Mouse (Mus musculus) adrenal gland, adult (tissue): ENCODE results near the gene Anp32a.

Experiments used
- DNase-seq, 2 experiments: peaks; one replicate each; pipeline ENCODE4 v3.0.0; 2022 to 2023; ENCODE audit warnings: low spot score in 1 of 2; ENCODE audit not compliant: inconsistent age in 2 of 2

Gene Anp32a

GRCm38 (mm10) chr9:62345633-62346387 lies 4.7 kb downstream of the Anp32a start:
- DNase-seq = peak in 1 of 2 experiments; percentile 58

GRCm38 (mm10) chr9:62346388-62346679 lies 5.2 kb downstream of the Anp32a start:
- DNase-seq = no peak

GRCm38 (mm10) chr9:62347201-62347600 lies 6.1 kb downstream of the Anp32a start:
- peak; percentile 52 to 63 for DNase-seq

- DNase-seq = peak in 1 of 2 experiments; percentile 40
Observed at GRCm38 (mm10) chr9:62348050-62348449, 7.0 kb downstream of the Anp32a start.

GRCm38 (mm10) chr9:62348467-62348985 lies 7.4 kb downstream of the Anp32a start:
- peak in 1 of 2 experiments; percentile 61 for DNase-seq

GRCm38 (mm10) chr9:62349250-62349649 lies 8.2 kb downstream of the Anp32a start:
- DNase-seq = peak; percentile 31 to 63

- DNase-seq = no peak
Observed at GRCm38 (mm10) chr9:62350721-62351120, 9.6 kb downstream of the Anp32a start.

GRCm38 (mm10) chr9:62351200-62351599 lies 10.1 kb downstream of the Anp32a start:
- DNase-seq = no peak

GRCm38 (mm10) chr9:62353784-62354183 lies 12.7 kb downstream of the Anp32a start:
- peak in 1 of 2 experiments; percentile 24 for DNase-seq

- peak; percentile 17 to 39 for DNase-seq
Observed at GRCm38 (mm10) chr9:62354838-62355719, 14.0 kb downstream of the Anp32a start.

- DNase-seq = no peak
Observed at GRCm38 (mm10) chr9:62355763-62356162, 14.7 kb downstream of the Anp32a start.

GRCm38 (mm10) chr9:62357593-62357992 lies 16.5 kb downstream of the Anp32a start:
- no peak for DNase-seq

- peak in 1 of 2 experiments; percentile 67 for DNase-seq
Observed at GRCm38 (mm10) chr9:62358851-62359250, 17.8 kb downstream of the Anp32a start.

GRCm38 (mm10) chr9:62360889-62361288 lies 19.8 kb downstream of the Anp32a start:
- peak in 1 of 2 experiments; percentile 83 for DNase-seq

- DNase-seq = no peak
Observed at GRCm38 (mm10) chr9:62362835-62363385, 21.8 kb downstream of the Anp32a start.

GRCm38 (mm10) chr9:62363619-62364018 lies 22.5 kb downstream of the Anp32a start:
- DNase-seq = peak; percentile 95 to 96

GRCm38 (mm10) chr9:62364216-62364615 lies 23.1 kb downstream of the Anp32a start:
- peak; percentile 26 to 60 for DNase-seq

- DNase-seq = peak; percentile 79 to 93
Observed at GRCm38 (mm10) chr9:62364831-62365230, 23.7 kb downstream of the Anp32a start.

- DNase-seq = peak; percentile 37 to 80
Observed at GRCm38 (mm10) chr9:62365326-62366080, 24.4 kb downstream of the Anp32a start.
